Mouse (Mus musculus) thymus, postnatal 36 days (tissue): ENCODE results near the gene Parp6.

ENCODE experiments used
- DNase-seq, 2 experiments: peaks; one replicate each; pipeline ENCODE4 v3.0.0; 2022; ENCODE audit warnings: mixed read lengths in 2 of 2

The Parp6 gene

GRCm38 (mm10) chr9:59687416-59688046 is 70.4 kb downstream of the Parp6 start:
- no peak for DNase-seq

- no peak for DNase-seq
Measured at GRCm38 (mm10) chr9:59691635-59692094, 74.6 kb downstream of the Parp6 start.

- DNase-seq, result no peak
Measured at GRCm38 (mm10) chr9:59692145-59692544, 75.1 kb downstream of the Parp6 start.

GRCm38 (mm10) chr9:59694571-59695450 is 77.7 kb downstream of the Parp6 start:
- no peak for DNase-seq

GRCm38 (mm10) chr9:59695451-59695813 is 78.3 kb downstream of the Parp6 start:
- DNase-seq, result no peak

- DNase-seq, result no peak
Measured at GRCm38 (mm10) chr9:59696381-59696780, 79.3 kb downstream of the Parp6 start.
